Mouse (Mus musculus): ENCODE results near the gene Camk2g.

GRCm38 (mm10) chr14:20702096-20702740, 91.7 kb downstream of the Camk2g start:
- TF ChIP-seq USF1 (IDR thresholded peaks at IDR 0.05; ENCODE audit: low read depth) (no peak), POLR2A (IDR thresholded peaks at IDR 0.05; ENCODE audit: insufficient read length, low read depth) (no peak), MAX (IDR thresholded peaks at IDR 0.05; ENCODE audit: low read depth) (no peak), TCF12 (IDR thresholded peaks at IDR 0.05; ENCODE audit: insufficient read depth, poor library complexity, severe bottlenecking) (no peak), POLR2AphosphoS2 (IDR thresholded peaks at IDR 0.05; ENCODE audit: insufficient read length, low read depth) (no peak), MYOG (IDR thresholded peaks at IDR 0.05; ENCODE audit: control insufficient read depth in 1 of 3, insufficient read depth in 1 of 3, insufficient read length in 2 of 3, low read depth in 2 of 3) (no peak), MYOD1 (IDR thresholded peaks at IDR 0.05; ENCODE audit: control insufficient read depth in 1 of 3, insufficient read length in 2 of 3, low read depth in 2 of 3) (no peak), E2F4 (IDR thresholded peaks at IDR 0.05; ENCODE audit: insufficient read depth) (no peak), SRF (IDR thresholded peaks at IDR 0.05; ENCODE audit: control insufficient read depth, insufficient read length, low read depth) (no peak), REST (IDR thresholded peaks at IDR 0.05; ENCODE audit: insufficient read depth, insufficient read length) (no peak), CEBPB (IDR thresholded peaks at IDR 0.05; ENCODE audit: insufficient read depth, poor library complexity, severe bottlenecking) (no peak)

Measured in myocyte (in vitro differentiated cells).